Mouse (Mus musculus) myocyte (in vitro differentiated cells): ENCODE data around the gene Gimap7. TPM values are rescaled to one million over a fixed set of nuclear protein-coding genes. Genes with fewer than 3 reads are reported as not detected.

Experiments used
- H3K27me3 ChIP-seq: one replicate; pipeline ENCODE4 v1.6.1; 2011; ENCODE audit not compliant: control insufficient read depth, insufficient read depth, insufficient read length
- H3K36me3 ChIP-seq: one replicate; pipeline ENCODE4 v1.6.1; 2011; ENCODE audit not compliant: control insufficient read depth, insufficient read depth
- H3K4me2 ChIP-seq: one replicate; pipeline ENCODE4 v1.6.1; 2011; ENCODE audit warnings: low read depth, control low read depth
- H3K4me3 ChIP-seq: one replicate; pipeline ENCODE4 v1.5.1; 2011; ENCODE audit warnings: mild to moderate bottlenecking, control low read depth, moderate library complexity
- H3K79me2 ChIP-seq: one replicate; pipeline ENCODE4 v1.6.1; 2011; ENCODE audit not compliant: control insufficient read depth, insufficient read depth
- H3ac ChIP-seq: one replicate; pipeline ENCODE4 v1.6.1; 2011; ENCODE audit not compliant: control insufficient read depth, insufficient read length
- TCF12 ChIP-seq: IDR thresholded peaks from one replicate; pipeline ENCODE4 v1.6.1; 2011; ENCODE audit warnings: mild to moderate bottlenecking, control low read depth; ENCODE audit not compliant: poor library complexity, insufficient read depth, severe bottlenecking
- polyA plus RNA-seq: library from polyadenylated mRNA; unstranded; fragments of >200 nt; fragmentation: generic; extraction: Trizol; gene quantifications from one replicate; pipeline ENCODE4 v1.2.1, GENCODE M21; 2012; ENCODE audit warnings: missing spikeins

The Gimap7 gene
- polyA plus RNA-seq, 1 experiment: not detected

DNA sequence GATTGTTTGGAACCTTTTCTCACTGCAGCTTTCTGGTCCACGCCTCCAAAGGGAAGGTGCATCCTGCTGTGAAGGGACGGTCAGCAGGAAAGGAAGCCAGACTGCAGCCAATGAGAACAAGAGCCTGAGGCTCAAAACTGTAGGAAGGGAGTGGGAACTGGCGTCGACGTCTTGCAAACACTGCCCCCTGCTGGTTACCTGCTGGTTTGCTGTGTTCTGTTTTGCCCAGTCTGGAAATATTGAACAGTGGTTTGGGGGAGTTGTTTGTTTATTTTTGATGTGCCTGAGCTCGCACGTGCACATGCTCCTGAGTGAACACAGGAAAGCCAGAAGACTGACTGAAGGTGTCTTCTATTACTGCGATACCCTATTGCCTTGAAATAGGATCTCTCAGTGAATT, 53.6 kb downstream of the Gimap7 start:
- Histone ChIP-seq H3K79me2 (no peaks in the 10 kb centered on the region), H3K36me3 (no peaks in the 10 kb centered on the region), H3ac (no peak overlapping the region), H3K27me3 (no peaks in the 10 kb centered on the region), H3K4me3 (no peak overlapping the region), H3K4me2 (no peak overlapping the region)
- TF ChIP-seq TCF12: no peak

Other genes starting within 250 kb of the Gimap7 start
- 5.1 TPM for gene Atp6v0e2, start 181.0 kb upstream of the Gimap7 start, polyA plus RNA-seq
- 10.0 TPM for gene Lrrc61, start 163.8 kb upstream of the Gimap7 start, polyA plus RNA-seq
- gene Rarres2, start 145.8 kb upstream of the Gimap7 start, polyA plus RNA-seq: 0.17 TPM
- not detected for gene Gm45021, start 129.0 kb upstream of the Gimap7 start, polyA plus RNA-seq
- gene Repin1, start 124.7 kb upstream of the Gimap7 start, polyA plus RNA-seq: 15.3 TPM
- gene Gm44965, start 124.7 kb upstream of the Gimap7 start, polyA plus RNA-seq: 1.5 TPM
- 4.1 TPM for gene Zfp775, start 116.6 kb upstream of the Gimap7 start, polyA plus RNA-seq
- gene AI854703, start 91.9 kb upstream of the Gimap7 start, polyA plus RNA-seq: 0.01 TPM
- gene Gimap8, start 71.4 kb upstream of the Gimap7 start, polyA plus RNA-seq: 0.01 TPM
- gene Gimap9, start 42.5 kb upstream of the Gimap7 start, polyA plus RNA-seq: 0.42 TPM
- gene Gimap4, start 34.1 kb upstream of the Gimap7 start, polyA plus RNA-seq: not detected
- gene Gimap6, start 10.4 kb upstream of the Gimap7 start, polyA plus RNA-seq: not detected
- not detected for gene Gm28053, start within 50 bp of the Gimap7 start, polyA plus RNA-seq
- gene Gimap1, start 20.4 kb downstream of the Gimap7 start, polyA plus RNA-seq: not detected
- gene Gimap5, start 27.6 kb downstream of the Gimap7 start, polyA plus RNA-seq: not detected
- gene Gimap3, start 52.2 kb downstream of the Gimap7 start, polyA plus RNA-seq: not detected
- 3.0 TPM for gene Tmem176a, start 122.3 kb downstream of the Gimap7 start, polyA plus RNA-seq
- 9.9 TPM for gene Tmem176b, start 122.9 kb downstream of the Gimap7 start, polyA plus RNA-seq
- not detected for gene Aoc1, start 154.3 kb downstream of the Gimap7 start, polyA plus RNA-seq
- not detected for gene 1600015I10Rik, start 211.3 kb downstream of the Gimap7 start, polyA plus RNA-seq